Mouse (Mus musculus) liver, adult 2 months (tissue): ENCODE data around the gene Cytip. TPM values are rescaled to one million over a fixed set of nuclear protein-coding genes. Genes with fewer than 3 reads are reported as not detected.

Experiments
- DNase-seq: peaks from one replicate; pipeline ENCODE4 v3.0.0-alpha.2; 2011; ENCODE audit warnings: low read depth, low spot score; ENCODE audit errors: extremely low read depth
- H3K27ac ChIP-seq: fragments of 200-500 bp; replicated peaks from 2 replicates; pipeline ENCODE4 v1.5.1; 2012; ENCODE audit warnings: low read depth, mild to moderate bottlenecking, control low read depth, inconsistent platforms, low read length; ENCODE audit not compliant: insufficient read depth
- H3K27me3 ChIP-seq: fragments of 200-500 bp; 2 replicates; pipeline ENCODE4 v1.6.1; 2012; ENCODE audit warnings: mild to moderate bottlenecking, moderate library complexity, low read length, inconsistent platforms; ENCODE audit not compliant: control insufficient read depth, insufficient read depth
- H3K36me3 ChIP-seq: fragments of 200-500 bp; 2 replicates; pipeline ENCODE4 v1.6.1; 2012; ENCODE audit warnings: low read length, inconsistent platforms; ENCODE audit not compliant: control insufficient read depth, insufficient read depth
- H3K4me1 ChIP-seq: fragments of 200-500 bp; 2 replicates; pipeline ENCODE4 v1.6.1; 2011; ENCODE audit warnings: low read length; ENCODE audit not compliant: control insufficient read depth, insufficient read depth
- H3K4me3 ChIP-seq: fragments of 200-500 bp; 2 replicates; pipeline ENCODE4 v1.5.1; 2011; ENCODE audit warnings: low read depth, mild to moderate bottlenecking, control low read depth, low read length, moderate library complexity; ENCODE audit not compliant: insufficient read depth
- H3K79me2 ChIP-seq: fragments of 200-500 bp; 2 replicates; pipeline ENCODE4 v1.6.1; 2012; ENCODE audit warnings: inconsistent platforms, mild to moderate bottlenecking, low read length, moderate library complexity; ENCODE audit not compliant: control insufficient read depth, insufficient read depth
- H3K9ac ChIP-seq: fragments of 200-500 bp; 2 replicates; pipeline ENCODE4 v1.6.1; 2012; ENCODE audit warnings: low read depth, mild to moderate bottlenecking, control low read depth, inconsistent platforms, low read length
- CTCF ChIP-seq: fragments of 200-500 bp; IDR thresholded peaks from 2 replicates; pipeline ENCODE4 v1.5.1; 2011; ENCODE audit warnings: low read depth, low read length, control low read depth
- POLR2A ChIP-seq: fragments of 200-500 bp; IDR thresholded peaks from 2 replicates; pipeline ENCODE4 v1.6.1; 2011; ENCODE audit warnings: low read length, control low read depth; ENCODE audit not compliant: insufficient read depth; ENCODE audit errors: extremely low read depth
- WGBS: fragments of 180-500 bp; shearing (Covaris S2); methylation state at CpG from one replicate; pipeline ENCODE4 v1.1.7; 2018; 5-methylcytosine and 5-hydroxymethylcytosine counted together
- polyA plus RNA-seq: library from polyadenylated mRNA; depleted of rRNA; stranded (reverse); fragments of >200 nt; gene quantifications from 2 replicates; pipeline ENCODE4 v1.2.3, GENCODE M21; 2012; rRNA removed
- total RNA-seq: library from RNA; depleted of rRNA; stranded (reverse); fragments of >200 nt; gene quantifications from 2 replicates; pipeline ENCODE4 v1.2.3, GENCODE M21; 2014; rRNA removed

The Cytip gene
- 1.7 and 4.1 TPM in 2 replicates for total RNA-seq
- 0.91 and 0.92 TPM in 2 replicates for polyA plus RNA-seq

GRCm38 (mm10) chr2:58195346-58195745, at the start of gene Cytip:
Gene Cytip, minus strand, starts transcription at chr2:58195532.
- no peaks in the 10 kb centered on the region for H3K27me3 ChIP-seq
- no peak within 1 kb of the TSS for H3K27ac ChIP-seq
- no peak within 1 kb of the TSS for H3K4me3 ChIP-seq
- H3K9ac ChIP-seq: no peak within 1 kb of the TSS
- 44% methylated on average over 4 of the region's 4 CpGs for WGBS
- H3K79me2 ChIP-seq: no peaks in the 10 kb centered on the region
- no peaks in the 10 kb centered on the region for H3K4me1 ChIP-seq
- TF ChIP-seq CTCF: no peak
- no peak for TF ChIP-seq POLR2A
- no peaks in the 10 kb centered on the region for H3K36me3 ChIP-seq
- no peak for DNase-seq

GRCm38 (mm10) chr2:58240639-58241038, 45.3 kb upstream of the Cytip start:
- no peak overlapping the region for H3K27ac ChIP-seq
- H3K9ac ChIP-seq: no peak overlapping the region
- no peak overlapping the region for H3K4me3 ChIP-seq
- H3K27me3 ChIP-seq: no peaks in the 10 kb centered on the region
- no peaks in the 10 kb centered on the region for H3K79me2 ChIP-seq
- no peaks in the 10 kb centered on the region for H3K36me3 ChIP-seq
- 88% methylated on average over 4 of the region's 4 CpGs for WGBS
- no peak for TF ChIP-seq POLR2A
- no peaks in the 10 kb centered on the region for H3K4me1 ChIP-seq
- no peak for DNase-seq

GRCm38 (mm10) chr2:58237487-58237886, 42.2 kb upstream of the Cytip start:
- 70% methylated on average over 2 of the region's 2 CpGs for WGBS
- DNase-seq: no peak
- TF ChIP-seq POLR2A (no peak), CTCF (no peak)
- H3K79me2 ChIP-seq: no peaks in the 10 kb centered on the region
- H3K27ac ChIP-seq: no peak overlapping the region
- no peaks in the 10 kb centered on the region for H3K4me1 ChIP-seq
- no peaks in the 10 kb centered on the region for H3K27me3 ChIP-seq
- H3K4me3 ChIP-seq: no peak overlapping the region
- no peaks in the 10 kb centered on the region for H3K36me3 ChIP-seq
- H3K9ac ChIP-seq: no peak overlapping the region

GRCm38 (mm10) chr2:58199442-58199841, 4.1 kb upstream of the Cytip start:
- H3K36me3 ChIP-seq: no peaks in the 10 kb centered on the region
- DNase-seq: no peak
- WGBS: 40% methylated on average over 6 of the region's 6 CpGs
- no peak overlapping the region for H3K4me3 ChIP-seq
- H3K4me1 ChIP-seq: no peaks in the 10 kb centered on the region
- H3K27me3 ChIP-seq: no peaks in the 10 kb centered on the region
- TF ChIP-seq CTCF (peak; percentile 74), POLR2A (no peak)
- no peaks in the 10 kb centered on the region for H3K79me2 ChIP-seq
- no peak overlapping the region for H3K27ac ChIP-seq
- H3K9ac ChIP-seq: no peak overlapping the region

GRCm38 (mm10) chr2:58196880-58197279, 1.5 kb upstream of the Cytip start:
- no peaks in the 10 kb centered on the region for H3K36me3 ChIP-seq
- H3K79me2 ChIP-seq: no peaks in the 10 kb centered on the region
- 80% methylated on average over 1 of the region's 1 CpGs for WGBS
- peak; percentile 19 for DNase-seq
- no peaks in the 10 kb centered on the region for H3K4me1 ChIP-seq
- H3K27me3 ChIP-seq: no peaks in the 10 kb centered on the region
- TF ChIP-seq CTCF (no peak), POLR2A (no peak)
- no peak overlapping the region for H3K27ac ChIP-seq
- no peak overlapping the region for H3K4me3 ChIP-seq
- no peak overlapping the region for H3K9ac ChIP-seq

- Histone ChIP-seq H3K79me2 (no peaks in the 10 kb centered on the region), H3K27ac (no peak overlapping the region), H3K27me3 (no peaks in the 10 kb centered on the region), H3K4me3 (no peak overlapping the region), H3K36me3 (no peaks in the 10 kb centered on the region), H3K9ac (no peak overlapping the region), H3K4me1 (no peaks in the 10 kb centered on the region)
- DNase-seq: no peak
- WGBS: 76% methylated on average over 10 of the region's 10 CpGs
- TF ChIP-seq POLR2A (no peak), CTCF (no peak)
These were observed 763 bp downstream of the Cytip start for GRCm38 (mm10) chr2:58194422-58195115.
